Mouse (Mus musculus): ENCODE data around the gene Stxbp2. TPM values are rescaled to one million over a fixed set of nuclear protein-coding genes. Genes with fewer than 3 reads are reported as not detected.

Gene Stxbp2
- total RNA-seq (2023) = 233 to 293 TPM (median 262 TPM) in 4 replicates

GRCm38 (mm10) chr8:3630647-3631477 is at the start of gene Stxbp2:
Gene Stxbp2 (plus strand): TSS chr8:3630955.

GRCm38 (mm10) chr8:3586993-3587390 is 43.8 kb upstream of the Stxbp2 start, which contains the start of gene Camsap3:
Gene Camsap3 (plus strand): TSS chr8:3587293.

GRCm38 (mm10) chr8:3621199-3621970 is 9.4 kb upstream of the Stxbp2 start, which contains the start of the genes Xab2 and Pet100:
Gene Xab2 (minus strand): TSS chr8:3621316.
Gene Pet100 (plus strand): TSS chr8:3621548.

GRCm38 (mm10) chr8:3625445-3625844 is 5.3 kb upstream of the Stxbp2 start, which contains the start of gene Pcp2:
Gene Pcp2 (minus strand): TSS chr8:3625545.

GRCm38 (mm10) chr8:3655526-3655925 is 24.8 kb downstream of the Stxbp2 start, which contains the start of gene Retn:
Gene Retn (plus strand): TSS chr8:3655770.

GRCm38 (mm10) chr8:3665507-3665906 is 34.8 kb downstream of the Stxbp2 start, which contains the start of gene Mcemp1:
Gene Mcemp1 (plus strand): TSS chr8:3665754.

GRCm38 (mm10) chr8:3671980-3672491 is 41.3 kb downstream of the Stxbp2 start, which contains the start of gene Fcor:
Gene Fcor (minus strand): TSS chr8:3672362.

GRCm38 (mm10) chr8:3676131-3676992 is 45.6 kb downstream of the Stxbp2 start, which contains the start of gene Trappc5:
Gene Trappc5 (plus strand): TSS chr8:3676299.

Other genes starting within 250 kb of the Stxbp2 start
- 236 to 278 TPM (median 251 TPM) in 4 replicates for gene Arhgef18, start 237.9 kb upstream of the Stxbp2 start, total RNA-seq (2023)
- gene Pex11g, start 163.3 kb upstream of the Stxbp2 start, total RNA-seq (2023) = 0.85 to 2.6 TPM (median 1.6 TPM) in 4 replicates
- gene Tex45, start 160.1 kb upstream of the Stxbp2 start, total RNA-seq (2023) = 6.5 to 8.4 TPM (median 7.2 TPM) in 4 replicates
- gene Zfp358, start 137.8 kb upstream of the Stxbp2 start, total RNA-seq (2023) = 6.4 to 9.4 TPM (median 7.2 TPM) in 4 replicates
- gene Mcoln1, start 130.5 kb upstream of the Stxbp2 start, total RNA-seq (2023) = 99.2 to 105 TPM (median 101 TPM) in 4 replicates
- 59.4 to 70.3 TPM (median 68.0 TPM) in 4 replicates for gene Pnpla6, start 115.6 kb upstream of the Stxbp2 start, total RNA-seq (2023)
- gene C330021F23Rik, start 63.0 kb upstream of the Stxbp2 start, total RNA-seq (2023) = not detected in 4 replicates
- 0.30 to 0.66 TPM (median 0.60 TPM) in 3 of 4 replicates, not detected in the other for gene Camsap3, start 43.7 kb upstream of the Stxbp2 start, total RNA-seq (2023)
- gene Xab2, start 9.6 kb upstream of the Stxbp2 start, total RNA-seq (2023) = 89.5 to 105 TPM (median 96.8 TPM) in 4 replicates
- 61.5 to 75.3 TPM (median 69.8 TPM) in 4 replicates for gene Pet100, start 9.4 kb upstream of the Stxbp2 start, total RNA-seq (2023)
- not detected in 4 replicates for gene Pcp2, start 5.4 kb upstream of the Stxbp2 start, total RNA-seq (2023)
- gene Retn, start 24.8 kb downstream of the Stxbp2 start, total RNA-seq (2023) = not detected in 4 replicates
- gene Mcemp1, start 34.8 kb downstream of the Stxbp2 start, total RNA-seq (2023) = not detected in 4 replicates
- gene Fcor, start 41.4 kb downstream of the Stxbp2 start, total RNA-seq (2023) = not detected in 4 replicates
- 18.8 to 23.5 TPM (median 20.7 TPM) in 4 replicates for gene Trappc5, start 45.3 kb downstream of the Stxbp2 start, total RNA-seq (2023)
- gene Fcer2a, start 63.2 kb downstream of the Stxbp2 start, total RNA-seq (2023) = 616 to 739 TPM (median 694 TPM) in 4 replicates
- 1.3 TPM in 1 of 4 replicates, not detected in the others for gene Clec4g, start 89.7 kb downstream of the Stxbp2 start, total RNA-seq (2023)
- 0.81 to 1.4 TPM (median 1.2 TPM) in 4 replicates for gene Cd209a, start 118.0 kb downstream of the Stxbp2 start, total RNA-seq (2023)
- not detected in 4 replicates for gene Cd209e, start 223.4 kb downstream of the Stxbp2 start, total RNA-seq (2023)
- not detected in 4 replicates for gene Cd209d, start 247.6 kb downstream of the Stxbp2 start, total RNA-seq (2023)

All from B cell, adult 62 days (primary cell).